Mouse (Mus musculus): Measurements from ENCODE around the gene Slc11a1. TPM values are rescaled to one million over a fixed set of nuclear protein-coding genes. Genes with fewer than 3 reads are reported as not detected.
"Not testable (repeated sequence)": the region's sequence is repeated elsewhere in the genome, so short reads cannot be mapped to it uniquely, and the experiment has no call there.

The Slc11a1 gene
- polyA plus RNA-seq (2012; ENCODE audit: insufficient read depth, insufficient read length, low replicate concordance, missing spikeins), result not detected in 2 replicates

DNA sequence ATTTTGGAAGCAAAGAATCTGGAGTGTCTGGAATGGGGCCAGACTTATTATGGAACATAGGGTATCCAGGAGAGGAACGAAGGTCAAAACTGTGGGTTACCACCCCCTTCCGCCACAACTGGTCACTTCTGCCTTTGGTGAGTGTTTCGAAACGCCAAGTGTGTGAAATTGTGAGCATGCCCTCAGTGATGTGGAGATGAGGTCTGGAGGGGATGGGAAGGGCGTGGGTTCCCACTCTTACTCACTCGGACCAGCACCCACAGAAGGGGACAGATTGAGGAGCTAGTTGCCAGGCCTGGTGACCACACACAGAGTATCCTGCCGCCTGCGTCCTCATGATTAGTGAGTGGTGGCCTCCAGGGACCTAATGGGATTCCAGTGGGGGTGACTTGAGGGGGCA lies at the start of gene Slc11a1:
TSS of gene Slc11a1 (plus strand) at position 216 of the 400 bp plus-strand sequence.
- H3K4me1 ChIP-seq (ENCODE audit: control insufficient read depth, insufficient read depth, low read length), result peaks cover 13% of the 10 kb centered on the region
- H3K4me3 ChIP-seq (ENCODE audit: insufficient read depth, low read depth, low read length), result no peak within 1 kb of the TSS
- H3K27ac ChIP-seq (ENCODE audit: insufficient read depth, low read depth, low read length), result no peak within 1 kb of the TSS
- WGBS, result 85% methylated on average over 8 of the region's 8 CpGs
- no peak for TF ChIP-seq CTCF (IDR thresholded peaks at IDR 0.05; ENCODE audit: insufficient read depth, low read depth, low read length)

DNA sequence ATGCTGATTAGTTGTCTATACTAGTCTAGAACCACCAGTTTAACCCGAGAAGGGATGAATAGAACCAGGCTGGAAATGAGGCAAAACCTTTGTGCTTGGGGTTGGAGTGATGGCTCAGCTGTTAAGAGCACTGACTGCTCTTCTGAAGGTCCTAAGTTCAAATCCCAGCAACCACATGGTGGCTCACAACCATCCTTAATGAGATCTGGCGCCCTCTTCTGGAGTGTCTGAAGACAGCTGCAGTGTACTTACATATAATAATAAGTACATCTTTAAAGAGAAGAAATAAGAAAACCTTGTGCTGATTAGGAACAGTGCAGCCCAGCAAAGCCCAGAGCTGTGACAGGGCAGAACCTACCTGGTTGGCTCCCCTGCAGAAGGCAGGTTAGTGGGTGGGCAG lies 48.1 kb upstream of the Slc11a1 start:
- H3K4me3 ChIP-seq (ENCODE audit: insufficient read depth, low read depth, low read length); H3K27ac ChIP-seq (ENCODE audit: insufficient read depth, low read depth, low read length): not testable (repeated sequence)
- WGBS, result 85% methylated on average over 2 of the region's 2 CpGs
- H3K4me1 ChIP-seq (ENCODE audit: control insufficient read depth, insufficient read depth, low read length), result peaks cover 12% of the 10 kb centered on the region

DNA sequence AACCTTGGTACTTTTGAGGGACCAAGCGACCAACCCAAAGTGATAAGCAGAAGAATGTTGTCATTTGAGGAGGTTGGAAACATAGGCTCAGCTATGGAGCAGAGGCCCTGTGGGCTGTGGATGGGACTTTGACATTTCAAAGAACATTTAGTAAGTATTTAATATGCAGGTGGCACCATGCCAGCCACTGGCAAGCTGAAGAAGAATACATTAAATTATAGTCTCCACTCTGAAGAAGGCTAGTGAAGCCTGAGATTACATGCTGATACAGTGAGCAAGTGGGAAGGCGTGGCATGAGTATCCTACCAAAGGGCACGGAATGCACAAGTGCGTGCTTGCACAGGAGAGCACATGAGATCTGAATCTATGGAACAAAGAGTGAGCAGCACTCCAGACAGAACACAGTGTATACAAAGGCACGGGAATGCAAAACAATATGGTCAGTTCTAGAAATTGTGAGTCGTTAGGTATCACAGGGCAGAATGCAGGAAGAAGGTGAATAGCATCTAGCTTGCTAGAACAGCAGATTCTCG lies 45.0 kb upstream of the Slc11a1 start:
- TF ChIP-seq POLR2A (IDR thresholded peaks at IDR 0.05; ENCODE audit: insufficient read depth, low read depth, low read length), result no peak
- no peak for TF ChIP-seq CTCF (IDR thresholded peaks at IDR 0.05; ENCODE audit: insufficient read depth, low read depth, low read length)
- H3K4me3 ChIP-seq (ENCODE audit: insufficient read depth, low read depth, low read length), result no peak overlapping the region
- peak overlapping the region; percentile 45 for H3K27ac ChIP-seq (ENCODE audit: insufficient read depth, low read depth, low read length)
- WGBS, result 34% methylated on average over 7 of the region's 7 CpGs
- peaks cover 15% of the 10 kb centered on the region for H3K4me1 ChIP-seq (ENCODE audit: control insufficient read depth, insufficient read depth, low read length)

DNA sequence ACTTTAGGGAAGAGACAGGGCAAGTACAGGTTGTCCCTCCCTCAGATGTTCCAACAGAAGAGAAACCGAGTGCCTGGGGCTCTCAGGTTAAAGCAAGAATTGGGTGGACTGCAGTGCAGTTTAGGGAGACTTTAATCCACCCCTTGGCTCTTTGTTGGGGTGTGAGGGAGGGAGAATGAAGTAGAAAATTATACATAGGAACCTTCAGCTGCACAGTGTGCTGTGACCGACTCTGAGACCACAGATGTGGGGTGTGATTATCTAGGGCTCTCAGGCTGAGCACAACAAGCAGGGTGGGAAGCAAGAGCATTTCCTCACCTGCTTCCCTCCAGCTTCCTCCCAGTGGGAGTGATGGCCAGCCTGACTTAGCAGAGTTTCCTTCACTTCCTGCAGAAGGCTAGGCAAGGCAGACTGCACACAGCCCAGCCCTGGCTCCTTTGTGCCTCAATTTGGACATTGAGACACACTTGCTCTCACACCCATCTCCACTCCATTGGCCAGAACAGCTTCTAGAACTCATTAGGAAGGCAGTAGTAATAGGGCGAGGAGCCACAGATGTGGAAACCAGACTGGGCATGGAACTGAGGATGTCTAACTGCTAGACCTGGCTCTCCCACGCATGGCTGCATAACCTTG lies 43.8 kb upstream of the Slc11a1 start:
- Histone ChIP-seq H3K4me3 (ENCODE audit: insufficient read depth, low read depth, low read length) (no peak overlapping the region), H3K27ac (ENCODE audit: insufficient read depth, low read depth, low read length) (peak overlapping the region; percentile 3), H3K4me1 (ENCODE audit: control insufficient read depth, insufficient read depth, low read length) (peaks cover 14% of the 10 kb centered on the region)
- WGBS, result 44% methylated on average over 4 of the region's 4 CpGs
- TF ChIP-seq CTCF (IDR thresholded peaks at IDR 0.05; ENCODE audit: insufficient read depth, low read depth, low read length) (no peak), POLR2A (IDR thresholded peaks at IDR 0.05; ENCODE audit: insufficient read depth, low read depth, low read length) (no peak)

DNA sequence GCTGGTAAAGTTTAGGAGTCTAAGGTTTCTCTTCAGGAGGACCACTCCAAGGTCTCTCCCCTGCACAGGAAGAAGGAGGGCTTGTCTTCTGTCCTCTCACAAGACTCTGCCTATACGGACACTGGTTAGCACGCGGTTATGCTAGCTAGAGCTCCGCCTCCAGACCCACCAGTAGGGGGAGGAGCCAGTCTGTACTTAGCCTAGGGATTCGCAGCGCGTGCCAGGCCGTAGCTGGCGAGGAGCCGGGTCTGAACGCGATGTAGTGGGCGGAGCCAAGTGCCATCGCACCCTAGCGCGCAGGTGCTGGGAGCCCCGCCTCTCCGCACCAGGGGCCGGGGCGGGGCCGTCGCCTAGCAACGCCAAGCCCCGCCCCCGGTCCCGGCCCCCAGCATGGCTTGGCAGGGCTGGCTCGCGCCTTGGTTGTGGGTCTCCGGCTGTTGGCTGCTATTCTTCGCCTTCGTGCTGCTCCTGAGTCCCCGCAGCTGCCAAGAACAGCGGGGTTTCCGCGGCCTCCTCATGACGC lies 42.7 kb upstream of the Slc11a1 start:
- peaks cover 13% of the 10 kb centered on the region for H3K4me1 ChIP-seq (ENCODE audit: control insufficient read depth, insufficient read depth, low read length)
- H3K4me3 ChIP-seq (ENCODE audit: insufficient read depth, low read depth, low read length), result peak overlapping the region; percentile 53
- under 1% methylated on average over 36 of the region's 36 CpGs for WGBS
- TF ChIP-seq POLR2A (IDR thresholded peaks at IDR 0.05; ENCODE audit: insufficient read depth, low read depth, low read length) (peak; percentile 48; the same call in 1 of the 2 replicates), CTCF (IDR thresholded peaks at IDR 0.05; ENCODE audit: insufficient read depth, low read depth, low read length) (no peak)
- peak overlapping the region; percentile 52 for H3K27ac ChIP-seq (ENCODE audit: insufficient read depth, low read depth, low read length)

DNA sequence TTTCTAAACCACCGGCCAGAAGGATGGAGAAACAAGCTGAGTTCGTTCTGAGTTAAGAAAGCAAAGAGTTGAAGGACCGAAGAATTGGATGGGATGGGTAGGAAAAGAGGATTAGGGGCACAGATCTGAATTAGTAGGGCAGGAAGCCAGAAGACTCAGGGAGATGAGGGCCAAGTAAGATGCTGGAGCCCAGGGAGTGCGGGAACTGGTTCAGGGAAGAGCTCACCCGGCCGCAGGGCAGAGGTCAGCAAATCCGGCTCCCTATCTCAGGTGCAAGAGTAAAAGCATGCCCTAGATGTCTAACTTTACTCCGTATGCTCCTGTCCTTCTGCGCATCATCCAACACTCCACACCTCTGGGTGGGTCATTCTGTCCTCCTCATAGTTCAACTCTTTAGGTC lies 42.1 kb upstream of the Slc11a1 start:
- Histone ChIP-seq H3K4me3 (ENCODE audit: insufficient read depth, low read depth, low read length) (peak overlapping the region; percentile 53), H3K4me1 (ENCODE audit: control insufficient read depth, insufficient read depth, low read length) (peaks cover 18% of the 10 kb centered on the region), H3K27ac (ENCODE audit: insufficient read depth, low read depth, low read length) (peak overlapping the region; percentile 52)
- WGBS, result 3% methylated on average over 9 of the region's 9 CpGs
- no peak for TF ChIP-seq CTCF (IDR thresholded peaks at IDR 0.05; ENCODE audit: insufficient read depth, low read depth, low read length)
- no peak for TF ChIP-seq POLR2A (IDR thresholded peaks at IDR 0.05; ENCODE audit: insufficient read depth, low read depth, low read length)

DNA sequence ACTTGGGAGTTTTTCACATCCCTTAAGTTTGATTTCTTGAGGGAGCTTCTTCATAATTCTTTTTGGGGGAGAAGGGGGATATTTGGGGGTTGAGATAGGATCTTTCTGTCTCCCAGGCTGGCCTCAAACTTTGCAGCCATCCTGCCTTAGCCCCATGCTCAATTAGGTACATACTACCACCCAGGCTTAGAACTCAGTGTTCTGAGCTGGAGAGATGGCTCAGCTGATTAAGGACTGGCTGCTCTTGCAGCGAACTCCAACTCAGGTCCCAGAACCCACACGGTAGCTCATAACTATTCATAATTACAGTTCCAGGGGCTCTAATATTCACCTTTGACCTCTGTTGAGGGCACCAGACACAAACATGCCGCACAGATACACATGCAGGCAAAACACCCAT lies 40.4 kb upstream of the Slc11a1 start:
- WGBS, result 81% methylated on average over 3 of the region's 3 CpGs
- peaks cover 24% of the 10 kb centered on the region for H3K4me1 ChIP-seq (ENCODE audit: control insufficient read depth, insufficient read depth, low read length)
- H3K27ac ChIP-seq (ENCODE audit: insufficient read depth, low read depth, low read length), result no peak overlapping the region
- no peak overlapping the region for H3K4me3 ChIP-seq (ENCODE audit: insufficient read depth, low read depth, low read length)
- TF ChIP-seq POLR2A (IDR thresholded peaks at IDR 0.05; ENCODE audit: insufficient read depth, low read depth, low read length), result no peak
- TF ChIP-seq CTCF (IDR thresholded peaks at IDR 0.05; ENCODE audit: insufficient read depth, low read depth, low read length), result no peak

DNA sequence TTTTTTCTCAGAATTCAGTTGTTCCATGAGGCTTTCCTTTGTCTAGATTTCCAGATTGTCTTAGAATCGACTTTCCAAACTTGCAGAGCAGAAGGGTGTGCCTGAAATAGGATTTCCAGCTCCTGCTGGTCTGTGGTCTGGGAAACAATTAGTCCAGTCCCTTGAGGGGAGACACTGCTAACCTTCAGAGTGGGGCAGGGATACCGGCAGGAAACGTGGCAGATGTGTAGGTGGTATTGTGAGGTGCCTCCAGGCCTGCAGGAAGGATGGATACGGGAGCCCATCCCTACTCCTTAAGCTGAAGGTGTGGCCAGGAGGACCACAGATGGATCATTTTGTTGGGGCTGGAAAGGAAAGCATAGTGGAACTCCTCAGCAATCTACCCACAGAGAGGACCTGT lies 40.0 kb upstream of the Slc11a1 start:
- no peak overlapping the region for H3K27ac ChIP-seq (ENCODE audit: insufficient read depth, low read depth, low read length)
- no peak overlapping the region for H3K4me3 ChIP-seq (ENCODE audit: insufficient read depth, low read depth, low read length)
- H3K4me1 ChIP-seq (ENCODE audit: control insufficient read depth, insufficient read depth, low read length), result peaks cover 28% of the 10 kb centered on the region
- WGBS, result 50% methylated on average over 4 of the region's 4 CpGs
- TF ChIP-seq POLR2A (IDR thresholded peaks at IDR 0.05; ENCODE audit: insufficient read depth, low read depth, low read length) (no peak), CTCF (IDR thresholded peaks at IDR 0.05; ENCODE audit: insufficient read depth, low read depth, low read length) (no peak)

DNA sequence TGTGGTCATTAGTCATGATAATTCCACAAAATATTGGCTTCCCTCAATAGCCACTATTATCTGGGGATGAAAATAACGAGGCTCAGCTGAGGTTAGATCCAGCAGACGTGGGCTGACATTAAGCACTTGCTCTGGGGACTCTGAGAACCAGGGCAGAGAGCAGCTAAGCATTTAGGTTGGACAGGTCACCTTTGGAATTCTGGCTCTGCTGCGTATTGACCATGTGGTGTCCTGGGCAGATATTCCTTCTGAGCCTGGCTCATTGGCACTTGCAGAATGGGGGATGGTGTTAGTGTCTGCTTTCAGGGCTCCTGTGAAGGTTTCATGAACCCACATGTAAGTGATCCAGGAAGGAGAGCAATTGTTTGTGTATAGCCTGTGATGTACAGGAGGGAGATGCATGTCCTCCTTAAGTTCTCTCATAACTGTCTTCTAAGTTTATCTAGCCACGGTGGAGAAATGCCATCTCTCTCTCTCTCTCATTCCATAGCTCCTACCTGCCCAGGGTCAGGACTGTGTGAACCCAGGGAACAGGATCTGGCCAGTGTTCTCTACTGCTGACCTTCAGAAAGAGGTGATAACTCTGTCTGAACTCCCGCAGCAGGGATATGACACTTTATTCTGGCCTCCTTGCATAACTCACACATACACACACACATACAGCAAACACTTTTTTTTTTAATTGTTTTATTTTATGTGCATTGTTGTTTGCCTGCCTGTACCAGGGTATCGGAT lies 39.4 kb upstream of the Slc11a1 start:
- no peak overlapping the region for H3K27ac ChIP-seq (ENCODE audit: insufficient read depth, low read depth, low read length)
- no peak overlapping the region for H3K4me3 ChIP-seq (ENCODE audit: insufficient read depth, low read depth, low read length)
- TF ChIP-seq CTCF (IDR thresholded peaks at IDR 0.05; ENCODE audit: insufficient read depth, low read depth, low read length), result no peak
- TF ChIP-seq POLR2A (IDR thresholded peaks at IDR 0.05; ENCODE audit: insufficient read depth, low read depth, low read length), result no peak
- peaks cover 30% of the 10 kb centered on the region for H3K4me1 ChIP-seq (ENCODE audit: control insufficient read depth, insufficient read depth, low read length)
- 73% methylated on average over 6 of the region's 6 CpGs for WGBS
